Mouse (Mus musculus) ES-Bruce4 (cell line): ENCODE results near the gene Bet1l.

Experiments used
- CTCF ChIP-seq: IDR thresholded peaks from one replicate; pipeline ENCODE4 v1.8.1; 2011; ENCODE audit warnings: low read depth, low read length
- EP300 ChIP-seq: IDR thresholded peaks from 2 replicates; pipeline ENCODE4 v1.6.1; 2011; ENCODE audit warnings: low read depth, low read length; ENCODE audit not compliant: insufficient read depth
- POLR2A ChIP-seq: IDR thresholded peaks from one replicate; pipeline ENCODE4 v1.8.1; 2011; ENCODE audit warnings: low read length; ENCODE audit not compliant: insufficient read depth

GRCm38 (mm10) chr7:140902036-140902875, 44.9 kb upstream of the Bet1l start:
- TF ChIP-seq EP300, result no peak
- TF ChIP-seq CTCF, result no peak
- TF ChIP-seq POLR2A, result no peak
